Mouse (Mus musculus): ENCODE results near the gene Ccdc85b.
"Not testable (repeated sequence)": the region's sequence is repeated elsewhere in the genome, so short reads cannot be mapped to it uniquely, and the experiment has no call there.

Gene Ccdc85b

DNA sequence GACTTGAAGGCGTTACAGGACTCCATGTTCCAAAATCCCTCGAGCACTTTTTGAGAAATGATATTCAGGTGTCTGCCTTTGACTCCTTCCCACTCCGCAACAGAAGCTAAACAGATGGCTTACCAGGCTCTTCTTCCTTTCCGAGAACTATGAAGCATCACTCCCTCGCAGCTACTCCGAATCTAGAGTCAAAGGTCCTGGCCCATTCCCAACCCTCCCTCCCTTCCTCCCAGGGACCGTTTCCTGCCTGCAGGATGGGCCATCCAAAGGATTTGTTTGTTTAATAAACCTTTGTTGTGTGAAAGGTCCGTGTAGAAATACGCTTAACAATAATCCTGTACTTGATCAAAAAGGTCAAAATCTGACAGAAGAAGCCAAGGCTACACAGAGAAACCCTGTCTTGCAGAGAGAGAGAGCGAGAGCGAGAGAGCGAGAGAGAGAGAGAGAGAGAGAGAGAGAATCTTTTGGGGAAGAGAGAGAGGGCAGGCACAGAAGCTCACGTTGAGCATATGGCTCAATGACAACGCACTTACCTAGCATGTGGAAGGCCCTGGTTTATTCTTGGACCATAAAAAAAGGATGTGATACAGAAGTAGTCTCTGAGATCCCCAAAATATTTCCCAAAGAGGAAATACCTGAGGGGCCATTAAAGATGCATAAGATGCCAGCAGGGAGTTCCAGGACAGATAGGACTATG is at the start of gene Ccdc85b:
Gene Ccdc85b (minus strand): TSS at position 149 of the 697 bp plus-strand sequence.
- DNase-seq: no peak

DNA sequence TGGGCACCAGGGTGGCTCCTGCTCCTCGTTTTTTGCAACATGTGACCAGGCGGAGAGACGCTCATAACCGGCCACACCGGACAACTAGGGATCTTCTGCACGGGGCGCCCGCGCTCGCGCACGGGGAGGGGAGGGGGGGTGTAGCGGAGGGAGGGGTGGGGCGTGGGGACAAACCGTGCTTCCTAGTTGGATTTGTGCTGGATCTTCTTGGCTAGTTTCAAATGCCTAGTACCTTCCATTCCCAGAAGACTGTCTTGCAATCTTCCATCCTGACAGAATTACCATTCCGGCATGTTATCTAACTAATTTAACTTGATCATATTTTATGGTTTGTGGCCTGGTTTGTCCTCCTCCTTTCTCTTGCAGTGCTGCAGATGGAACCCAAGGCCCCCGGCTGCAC is 46.0 kb upstream of the Ccdc85b start, which contains the start of gene 1700020D05Rik:
Gene 1700020D05Rik (minus strand): TSS at position 101 of the 400 bp plus-strand sequence.
- DNase-seq: no peak

- no peak for DNase-seq
Measured at GRCm38 (mm10) chr19:5500330-5500875, 42.7 kb upstream of the Ccdc85b start.

DNA sequence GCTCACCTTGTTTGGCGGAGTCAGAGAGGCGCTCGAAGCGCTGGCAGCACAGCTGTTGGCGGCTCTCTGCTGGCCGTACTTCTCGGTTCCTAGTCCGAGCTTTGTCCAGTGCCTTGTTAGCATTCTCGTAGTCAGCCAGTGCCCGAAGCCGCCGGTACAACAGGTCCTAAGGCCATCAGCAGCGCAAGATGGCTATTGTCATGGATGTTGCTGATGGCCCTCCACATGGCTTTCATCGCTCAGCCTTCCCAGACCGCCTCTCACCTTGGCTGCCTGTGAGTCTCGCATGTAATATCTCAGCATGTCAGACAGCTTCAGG is 38.3 kb upstream of the Ccdc85b start:
- DNase-seq: no peak

- no peak for DNase-seq
Measured at GRCm38 (mm10) chr19:5495353-5496051, 37.8 kb upstream of the Ccdc85b start.

DNA sequence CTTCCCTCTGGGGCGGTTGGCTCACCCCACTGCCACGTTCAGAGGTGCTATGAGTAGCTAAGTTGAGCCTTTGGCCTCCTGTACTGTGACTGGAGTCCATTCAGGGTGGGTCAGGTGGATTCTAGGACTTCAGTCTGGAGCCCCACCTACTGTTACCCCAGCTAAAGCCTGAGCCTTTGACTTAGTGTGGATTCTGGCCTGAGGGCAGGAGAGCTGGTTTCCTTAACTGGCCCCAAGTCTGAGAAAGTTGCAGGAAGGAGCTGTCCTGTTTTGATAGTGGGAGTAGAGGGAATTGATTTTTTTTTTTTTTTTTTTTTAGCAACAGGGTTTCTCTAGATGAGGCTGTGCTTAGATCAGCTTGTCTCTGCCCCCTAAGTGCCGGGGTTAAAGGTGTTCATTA is 36.6 kb upstream of the Ccdc85b start:
- DNase-seq: no peak

- not testable (repeated sequence) for DNase-seq
Measured at GRCm38 (mm10) chr19:5493301-5493721, 35.6 kb upstream of the Ccdc85b start.

DNA sequence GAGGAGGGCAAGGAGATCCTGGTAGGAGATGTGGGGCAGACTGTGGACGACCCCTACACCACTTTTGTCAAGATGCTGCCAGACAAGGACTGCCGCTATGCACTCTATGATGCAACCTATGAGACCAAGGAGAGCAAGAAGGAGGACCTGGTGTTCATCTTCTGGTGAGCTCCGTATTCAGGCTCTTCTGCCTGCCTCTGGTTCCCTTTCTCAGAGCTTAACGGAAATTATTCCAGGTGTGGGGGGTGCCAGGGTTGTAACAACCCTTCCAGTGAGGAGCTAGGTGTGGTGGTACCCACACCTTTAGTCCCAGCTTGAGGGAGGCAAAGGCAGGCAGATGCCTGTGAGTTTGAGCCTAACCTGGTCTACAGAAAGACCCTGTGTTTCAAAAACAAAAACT is 34.9 kb upstream of the Ccdc85b start:
- DNase-seq: no peak

GRCm38 (mm10) chr19:5490898-5491708 is 33.4 kb upstream of the Ccdc85b start:
- peak; percentile 68 for DNase-seq

DNA sequence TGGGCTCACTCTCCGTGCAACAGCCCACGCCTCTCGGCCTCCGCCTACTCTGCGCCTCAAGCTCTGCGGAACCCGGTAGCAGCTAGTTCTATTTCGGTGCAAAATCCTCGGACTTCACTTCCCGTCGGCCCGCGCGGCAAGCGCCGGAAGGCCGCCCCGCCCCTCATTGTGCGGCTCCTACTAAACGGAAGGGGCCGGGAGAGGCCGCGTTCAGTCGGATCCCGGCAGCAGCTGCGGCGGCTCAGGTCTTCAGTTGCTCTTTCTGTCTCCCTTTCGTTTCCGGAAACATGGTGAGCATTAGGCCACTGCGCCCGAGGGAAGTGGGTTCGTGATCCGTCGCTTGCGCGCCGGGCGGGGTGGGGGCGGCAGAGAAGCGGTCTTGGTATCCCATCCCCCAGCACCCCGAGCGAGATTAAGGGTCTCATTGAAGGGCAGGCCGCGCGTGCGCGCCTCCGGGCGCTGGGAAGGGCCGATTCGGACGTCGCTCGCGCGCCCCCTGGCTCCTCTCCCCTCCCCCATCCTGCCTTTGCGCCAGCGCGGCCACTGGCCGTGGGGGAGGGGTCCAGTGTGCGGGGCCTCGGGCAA is 32.7 kb upstream of the Ccdc85b start, which contains the start of gene Cfl1:
Gene Cfl1 (plus strand): TSS at position 143 of the 585 bp plus-strand sequence.
- DNase-seq: peak; percentile 93

GRCm38 (mm10) chr19:5489721-5490120 is 32.0 kb upstream of the Ccdc85b start:
- DNase-seq: peak; percentile 2

- peak; percentile 98 for DNase-seq
Measured at GRCm38 (mm10) chr19:5488878-5489571, 31.3 kb upstream of the Ccdc85b start.

DNA sequence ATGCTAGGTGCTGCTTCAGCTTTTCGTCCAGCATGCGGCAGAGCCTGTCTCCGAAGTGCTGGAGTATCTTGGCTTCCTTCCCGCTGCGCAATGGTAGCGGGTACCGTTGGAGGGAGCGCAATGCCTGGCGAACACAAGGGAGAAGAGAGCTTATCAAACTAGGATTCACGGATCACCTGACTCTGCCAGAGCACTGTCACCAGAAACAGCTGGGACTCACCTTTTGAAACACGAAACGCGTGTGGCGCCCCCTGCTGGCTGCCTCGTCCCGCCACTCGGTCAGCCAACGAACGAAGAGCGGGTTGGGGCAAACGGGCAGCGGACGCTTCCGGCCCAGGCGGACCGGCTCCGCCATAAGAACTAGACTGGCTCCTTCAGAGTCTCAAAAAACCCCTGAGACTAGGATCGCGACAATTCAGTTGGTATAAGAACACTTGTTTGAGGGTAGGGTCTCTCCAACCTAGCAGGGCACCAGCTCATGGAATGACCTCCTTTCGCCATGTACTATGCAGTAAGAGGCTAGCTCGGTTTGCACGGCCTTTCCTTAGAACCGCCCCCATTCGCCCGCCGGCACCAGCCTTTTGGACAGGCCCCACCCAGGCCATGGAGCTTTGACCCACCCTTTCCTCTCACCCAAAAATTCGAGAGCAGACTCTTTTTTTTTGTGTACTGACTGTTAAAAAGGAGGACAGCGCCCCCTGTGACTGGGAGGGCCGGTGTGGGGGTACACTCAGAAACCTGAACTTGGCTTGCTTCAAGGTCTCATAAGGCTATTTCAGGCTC is 30.3 kb upstream of the Ccdc85b start, which contains the start of gene Mus81:
Gene Mus81 (minus strand): TSS at position 635 of the 783 bp plus-strand sequence.
- peak; percentile 97 for DNase-seq

GRCm38 (mm10) chr19:5486771-5487170 is 29.1 kb upstream of the Ccdc85b start:
- DNase-seq: peak; percentile 3

DNA sequence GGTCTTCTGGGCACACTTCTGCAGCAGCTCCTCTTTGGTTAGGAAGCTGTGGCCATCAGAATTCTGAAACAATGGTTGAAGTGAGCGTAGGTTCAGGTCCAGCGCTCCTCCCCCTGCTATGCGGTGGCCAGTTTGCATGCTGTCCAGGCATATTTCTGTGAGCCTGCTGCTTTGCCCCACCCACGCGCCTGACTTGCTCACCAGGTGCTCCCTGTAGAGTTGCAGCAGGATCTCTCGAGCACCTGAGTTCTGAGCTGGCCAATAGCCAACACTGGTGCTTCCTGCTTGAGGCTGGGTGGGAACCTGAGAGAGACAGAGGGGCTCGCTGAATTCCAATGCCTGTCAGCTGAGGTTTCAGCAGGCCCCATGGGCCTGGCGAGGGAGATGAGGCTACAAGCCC is 28.6 kb upstream of the Ccdc85b start:
- DNase-seq: no peak

- DNase-seq: no peak
Measured at GRCm38 (mm10) chr19:5485821-5486220, 28.1 kb upstream of the Ccdc85b start.

GRCm38 (mm10) chr19:5485371-5485770 is 27.7 kb upstream of the Ccdc85b start:
- no peak for DNase-seq

- DNase-seq: no peak
Measured at GRCm38 (mm10) chr19:5484496-5484895, 26.8 kb upstream of the Ccdc85b start.

- peak; percentile 22 for DNase-seq
Measured at GRCm38 (mm10) chr19:5483386-5484359, 26.0 kb upstream of the Ccdc85b start.

- DNase-seq: no peak
Measured at GRCm38 (mm10) chr19:5481398-5481797, 23.7 kb upstream of the Ccdc85b start.
